Mouse (Mus musculus) heart, embryonic 14.5 days (tissue): ENCODE measurements around the gene Zfp846. TPM values are rescaled to one million over a fixed set of nuclear protein-coding genes. Genes with fewer than 3 reads are reported as not detected.

Experiments
- ATAC-seq: fragments of 200-750 bp; cut with Nextera tagmentation; 2 replicates; pipeline ENCODE4 v1.8.0; 2017; ENCODE audit warnings: low read depth, moderate TSS enrichment; ENCODE audit not compliant: insufficient number of reproducible peaks, insufficient read depth, low FRiP score
- H3K27ac ChIP-seq, 2 experiments: fragments of 200-500 bp in 1 of 2; fragments of 300-500 bp in 1 of 2; sonication (generic) in 1 of 2; replicated peaks in 1 of 2; 2 replicates each; pipeline ENCODE4 v1.5.1; 2012 to 2014; ENCODE audit warnings: low read depth in 2 of 2, low read length in 2 of 2, control low read depth in 1 of 2, mild to moderate bottlenecking in 1 of 2, mixed read lengths in 1 of 2; ENCODE audit not compliant: control insufficient read depth in 1 of 2, insufficient read depth in 1 of 2
- H3K27me3 ChIP-seq: fragments of 300-500 bp; sonication (generic); 2 replicates; pipeline ENCODE4 v1.6.1; 2014; ENCODE audit warnings: mild to moderate bottlenecking, low read length, control low read depth; ENCODE audit not compliant: control insufficient read depth, insufficient read depth
- H3K36me3 ChIP-seq: fragments of 300-500 bp; sonication (generic); 2 replicates; pipeline ENCODE4 v1.6.1; 2014; ENCODE audit warnings: mild to moderate bottlenecking, control low read depth, low read length, mixed read lengths; ENCODE audit not compliant: control insufficient read depth, insufficient read depth
- H3K4me1 ChIP-seq, 2 experiments: fragments of 200-500 bp in 1 of 2; fragments of 300-500 bp in 1 of 2; sonication (generic) in 1 of 2; 2 replicates each; pipeline ENCODE4 v1.6.1; 2012 to 2014; ENCODE audit warnings: low read length in 2 of 2, control low read depth in 1 of 2, mixed read lengths in 1 of 2; ENCODE audit not compliant: control insufficient read depth in 2 of 2, insufficient read depth in 2 of 2
- H3K4me2 ChIP-seq: fragments of 300-500 bp; sonication (generic); 2 replicates; pipeline ENCODE4 v1.6.1; 2014; ENCODE audit warnings: mild to moderate bottlenecking, low read length
- H3K4me3 ChIP-seq, 2 experiments: fragments of 200-500 bp in 1 of 2; fragments of 300-500 bp in 1 of 2; sonication (generic) in 1 of 2; 2 replicates each; pipeline ENCODE4 v1.5.1; 2012 to 2014; ENCODE audit warnings: low read length in 2 of 2, mild to moderate bottlenecking in 2 of 2, control low read depth in 1 of 2, low read depth in 1 of 2, moderate library complexity in 1 of 2; ENCODE audit not compliant: control insufficient read depth in 1 of 2, insufficient read depth in 1 of 2
- H3K9ac ChIP-seq: fragments of 300-500 bp; sonication (generic); 2 replicates; pipeline ENCODE4 v1.6.1; 2014; ENCODE audit warnings: mild to moderate bottlenecking, low read length
- H3K9me3 ChIP-seq: fragments of 300-500 bp; sonication (generic); 2 replicates; pipeline ENCODE4 v1.6.1; 2016; ENCODE audit warnings: low read length, control low read depth; ENCODE audit not compliant: control insufficient read depth
- WGBS: fragments of 180-500 bp; shearing (Covaris S2); extraction: QIAGEN DNeasy Blood & Tissue Kit; methylation state at CpG from one replicate; pipeline ENCODE4 v1.1.7; 2014; 5-methylcytosine and 5-hydroxymethylcytosine counted together
- polyA plus RNA-seq: library from polyadenylated mRNA; unstranded; fragments of >200 nt; fragmentation: Nextera tagmentation; extraction: Ambion mirVana; gene quantifications from 2 replicates; pipeline ENCODE4 v1.2.1, GENCODE M21; 2014

Zfp846 gene
- polyA plus RNA-seq, 1 experiment from 2014 or later, result 11.8 TPM

- Histone ChIP-seq H3K4me2 (no peak overlapping the region), H3K27ac (no peak overlapping the region), H3K9ac (no peak overlapping the region), H3K27me3 (no peaks in the 10 kb centered on the region), H3K4me1 (peaks cover 3 to 10% of the 10 kb centered on the region in 2 experiments), H3K36me3 (peaks cover 32% of the 10 kb centered on the region), H3K9me3 (no peaks in the 10 kb centered on the region), H3K4me3 (no peak overlapping the region)
- WGBS, result 75% methylated on average over 2 of the region's 2 CpGs
- no peak for ATAC-seq
These were observed 55.7 kb downstream of the Zfp846 start for GRCm38 (mm10) chr9:20636790-20637189.

GRCm38 (mm10) chr9:20638552-20638951 is 57.5 kb downstream of the Zfp846 start:
- Histone ChIP-seq H3K9ac (no peak overlapping the region), H3K36me3 (peaks cover 29% of the 10 kb centered on the region), H3K4me1 (peaks cover 3 to 11% of the 10 kb centered on the region in 2 experiments), H3K4me3 (no peak overlapping the region), H3K27me3 (no peaks in the 10 kb centered on the region), H3K9me3 (no peaks in the 10 kb centered on the region), H3K27ac (no peak overlapping the region), H3K4me2 (no peak overlapping the region)
- no peak for ATAC-seq
- WGBS, result 93% methylated on average over 19 of the region's 19 CpGs

- no peak overlapping the region for H3K4me2 ChIP-seq
- H3K9me3 ChIP-seq, result no peaks in the 10 kb centered on the region
- peaks cover 3 to 16% of the 10 kb centered on the region in 2 experiments for H3K4me1 ChIP-seq
- H3K36me3 ChIP-seq, result peaks cover 29% of the 10 kb centered on the region
- WGBS, result 87% methylated on average over 4 of the region's 4 CpGs
- no peaks in the 10 kb centered on the region for H3K27me3 ChIP-seq
- no peak overlapping the region for H3K9ac ChIP-seq
- ATAC-seq, result no peak
- H3K27ac ChIP-seq, result no peak overlapping the region
- H3K4me3 ChIP-seq, result no peak overlapping the region
These were observed 58.4 kb downstream of the Zfp846 start for GRCm38 (mm10) chr9:20639486-20639885.

DNA sequence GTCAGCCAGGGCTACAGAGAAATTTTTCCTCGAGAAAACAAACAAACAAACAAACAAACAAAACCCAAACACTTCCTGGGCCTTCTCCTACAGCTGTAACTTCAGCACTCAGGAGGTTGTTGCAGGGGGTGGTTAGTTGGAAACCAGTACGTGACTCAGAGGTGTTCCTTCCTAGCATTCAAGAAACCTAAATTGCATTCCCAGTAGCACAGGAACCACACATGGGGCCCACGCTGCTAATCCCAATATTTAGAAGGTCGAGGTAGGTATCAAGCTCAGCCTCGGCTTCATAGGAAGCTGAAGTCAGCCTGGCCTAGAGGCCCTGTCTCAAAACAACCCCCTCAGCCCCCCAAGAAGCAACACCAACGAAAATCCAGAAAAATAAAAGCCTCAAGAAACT is 60.4 kb downstream of the Zfp846 start:
- peak overlapping the region; percentile 99 for H3K4me2 ChIP-seq
- H3K4me1 ChIP-seq, result peaks cover 4 to 22% of the 10 kb centered on the region in 2 experiments
- H3K27ac ChIP-seq, result peak overlapping the region in 1 of 2 experiments; percentile 98
- H3K4me3 ChIP-seq, result peak overlapping the region; percentile 90 to 96
- no peak for ATAC-seq
- WGBS, result 10% methylated on average over 6 of the region's 6 CpGs
- H3K36me3 ChIP-seq, result peaks cover 33% of the 10 kb centered on the region
- H3K9ac ChIP-seq, result peak overlapping the region; percentile 98
- no peaks in the 10 kb centered on the region for H3K27me3 ChIP-seq
- H3K9me3 ChIP-seq, result no peaks in the 10 kb centered on the region

GRCm38 (mm10) chr9:20642101-20642895 is 61.2 kb downstream of the Zfp846 start, which contains the start of gene Ubl5:
Ubl5 (plus strand) TSS chr9:20642878.
- Histone ChIP-seq H3K4me2 (peak within 1 kb of the TSS; percentile 99), H3K27me3 (no peaks in the 10 kb centered on the region), H3K9ac (peak within 1 kb of the TSS; percentile 98), H3K27ac (peak within 1 kb of the TSS; percentile 97 to 98), H3K4me3 (peak within 1 kb of the TSS; percentile 90 to 96), H3K36me3 (peaks cover 33% of the 10 kb centered on the region), H3K4me1 (peaks cover 4 to 22% of the 10 kb centered on the region in 2 experiments), H3K9me3 (no peaks in the 10 kb centered on the region)
- ATAC-seq, result peak; percentile 92
- under 1% methylated on average over 51 of the region's 51 CpGs for WGBS

DNA sequence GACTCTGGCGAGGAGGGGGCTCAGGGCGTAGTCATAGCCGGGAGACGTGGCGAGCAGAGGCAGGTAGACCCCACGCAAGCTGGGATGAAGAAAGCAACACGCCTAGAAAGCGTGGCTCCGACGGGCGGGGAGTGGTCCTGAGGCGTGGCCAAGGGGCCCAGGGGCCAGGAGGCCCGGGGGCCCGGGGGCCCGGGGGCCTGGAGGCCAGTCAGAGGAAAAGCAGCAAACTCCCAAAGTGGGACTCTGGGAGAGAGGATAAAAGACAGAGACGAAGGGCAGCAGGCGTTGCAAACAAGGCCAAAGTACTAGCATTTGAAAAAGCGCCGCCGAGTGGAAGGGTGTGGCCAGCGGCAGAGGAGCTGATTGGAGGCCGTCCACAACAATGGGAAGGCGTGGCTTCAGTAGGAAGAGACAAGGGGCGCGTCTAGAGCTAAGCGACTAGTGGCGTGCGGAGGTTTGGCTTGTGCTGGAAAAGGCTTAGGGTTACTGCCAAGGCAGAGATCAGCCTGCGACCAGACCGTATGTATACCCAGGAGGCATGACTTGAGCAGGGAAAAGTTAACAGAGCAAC is 61.9 kb downstream of the Zfp846 start:
- Histone ChIP-seq H3K27ac (peak overlapping the region; percentile 97 to 98), H3K4me1 (peaks cover 4 to 22% of the 10 kb centered on the region in 2 experiments), H3K9me3 (no peaks in the 10 kb centered on the region), H3K4me2 (peak overlapping the region; percentile 99), H3K36me3 (peaks cover 33% of the 10 kb centered on the region), H3K27me3 (no peaks in the 10 kb centered on the region), H3K4me3 (peak overlapping the region; percentile 90 to 96), H3K9ac (peak overlapping the region; percentile 82)
- ATAC-seq, result peak; percentile 74
- WGBS, result under 1% methylated on average over 30 of the region's 30 CpGs

GRCm38 (mm10) chr9:20643781-20644180 is 62.7 kb downstream of the Zfp846 start:
- H3K36me3 ChIP-seq, result peaks cover 34% of the 10 kb centered on the region
- no peaks in the 10 kb centered on the region for H3K9me3 ChIP-seq
- peak overlapping the region in 1 of 2 experiments; percentile 98; a peak in 2 of 4 replicates for H3K27ac ChIP-seq
- peaks cover 4 to 22% of the 10 kb centered on the region in 2 experiments for H3K4me1 ChIP-seq
- peak overlapping the region; percentile 82 for H3K9ac ChIP-seq
- H3K4me3 ChIP-seq, result peak overlapping the region; percentile 90 to 96
- 7% methylated on average over 13 of the region's 13 CpGs for WGBS
- no peaks in the 10 kb centered on the region for H3K27me3 ChIP-seq
- peak overlapping the region; percentile 99 for H3K4me2 ChIP-seq
- no peak for ATAC-seq
